Mouse (Mus musculus) B cell, adult 2 months (primary cell): ENCODE measurements around the gene Pard3.

Source experiments
- DNase-seq, 2 experiments: peaks; one replicate each; pipeline ENCODE4 v3.0.0; 2022

The Pard3 gene

DNA sequence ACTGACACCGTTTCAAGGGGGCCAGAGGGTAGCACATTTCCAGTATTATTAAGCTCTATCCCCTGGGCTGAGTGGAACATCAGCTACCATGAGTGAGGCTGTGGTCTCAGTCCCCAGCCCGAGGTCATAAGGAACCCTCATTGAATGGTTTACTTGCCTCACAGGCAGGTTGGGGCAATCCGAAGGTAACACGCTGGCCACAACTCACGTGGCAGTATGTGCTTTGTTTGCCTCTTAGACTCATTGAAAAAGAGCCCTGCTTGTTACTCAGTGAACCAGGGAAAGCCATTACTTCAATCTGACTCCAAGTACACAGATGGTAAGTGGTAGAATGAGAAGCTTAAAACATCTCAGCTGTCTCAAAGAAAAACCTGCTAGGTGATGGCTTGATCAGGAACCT, 236.8 kb downstream of the Pard3 start:
- no peak for DNase-seq

DNA sequence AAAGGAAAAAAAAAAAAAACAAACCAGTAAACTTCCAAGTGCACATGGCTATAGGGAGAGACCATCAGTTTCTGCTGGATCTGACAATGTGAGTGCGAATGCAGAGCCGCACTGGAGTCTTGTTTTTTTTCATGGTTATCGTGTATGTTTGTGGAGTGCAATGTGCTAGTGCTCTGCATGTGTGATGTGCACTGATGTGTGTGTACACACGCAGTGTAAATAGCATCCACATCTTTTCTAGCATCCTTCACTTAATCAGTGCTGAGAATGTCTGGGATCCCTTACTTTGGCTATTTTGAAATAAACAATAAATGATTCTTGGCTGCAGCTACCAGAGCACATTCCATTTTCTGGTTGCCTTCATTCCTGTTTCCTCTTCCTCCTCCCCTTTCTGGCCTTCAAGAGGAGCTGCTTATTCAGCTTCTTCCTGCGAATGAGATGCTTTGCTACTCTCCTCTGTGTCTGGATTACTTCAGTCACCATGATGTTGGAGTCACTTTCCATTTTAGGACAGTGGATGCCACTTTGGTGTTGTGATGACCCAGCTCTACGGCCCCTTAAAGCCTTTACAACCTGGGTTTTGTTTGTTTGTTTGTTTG, 239.3 kb downstream of the Pard3 start:
- no peak for DNase-seq

- DNase-seq: no peak
Observed at GRCm38 (mm10) chr8:127307026-127307425, 243.3 kb downstream of the Pard3 start.

DNA sequence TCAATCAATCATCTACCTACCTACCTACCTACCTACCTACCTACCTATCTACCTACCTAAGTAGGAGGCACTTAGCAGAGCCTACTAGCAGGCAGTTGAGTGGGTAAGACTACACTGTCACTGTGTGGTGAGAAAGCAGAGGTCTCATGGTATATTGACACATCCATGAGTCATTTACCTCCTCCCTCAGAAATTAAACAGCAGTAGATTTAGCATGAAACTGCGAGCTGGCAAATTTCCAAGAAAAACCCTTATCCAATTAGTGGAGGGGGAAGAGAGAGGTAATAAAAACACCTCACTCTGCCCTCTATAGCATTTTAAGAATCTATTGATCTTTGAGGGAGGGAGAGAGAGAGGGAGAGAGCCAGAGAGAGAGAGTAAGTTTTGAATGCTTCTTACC, 245.7 kb downstream of the Pard3 start:
- no peak for DNase-seq

DNA sequence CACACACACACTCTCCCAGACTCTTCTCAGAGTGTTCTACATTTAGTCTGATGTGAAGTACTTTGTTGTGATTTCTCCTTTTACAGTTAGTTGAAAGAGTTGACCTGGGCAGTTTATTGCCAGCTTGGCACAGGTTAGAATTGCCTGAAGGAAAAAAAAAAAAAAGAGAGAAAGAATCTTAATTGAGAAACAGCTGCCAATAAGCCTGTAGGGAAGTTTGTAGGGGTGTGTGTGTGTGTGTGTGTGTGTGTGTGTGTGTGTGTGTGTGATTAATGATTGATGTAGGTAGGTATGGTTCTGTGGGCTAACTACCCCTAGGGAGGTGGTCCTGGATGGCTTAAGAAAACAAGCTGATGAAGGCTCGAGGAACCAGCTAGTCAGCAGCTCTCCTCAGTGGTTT, 252.1 kb downstream of the Pard3 start:
- no peak for DNase-seq

DNA sequence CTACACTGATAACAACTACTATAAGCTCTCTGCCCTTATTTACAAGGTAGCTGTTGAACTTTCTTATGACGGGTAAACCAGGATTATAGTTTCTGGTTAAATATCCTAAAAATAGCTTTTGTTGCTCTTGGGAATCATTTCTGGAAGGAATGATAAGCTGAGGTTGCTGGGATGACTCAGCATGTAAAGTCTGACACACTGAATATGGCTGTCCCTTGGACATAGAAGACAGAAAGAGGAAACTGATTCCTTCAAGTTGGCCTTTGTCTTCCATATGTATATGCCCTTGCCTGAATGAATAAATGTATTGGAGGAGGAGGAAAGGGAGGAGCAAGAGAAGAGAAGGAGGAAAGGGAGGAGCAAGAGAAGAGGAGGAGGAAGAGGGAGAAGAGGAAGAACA, 254.2 kb downstream of the Pard3 start:
- no peak for DNase-seq

- no peak for DNase-seq
Observed at GRCm38 (mm10) chr8:127318377-127319159, 254.9 kb downstream of the Pard3 start.

DNA sequence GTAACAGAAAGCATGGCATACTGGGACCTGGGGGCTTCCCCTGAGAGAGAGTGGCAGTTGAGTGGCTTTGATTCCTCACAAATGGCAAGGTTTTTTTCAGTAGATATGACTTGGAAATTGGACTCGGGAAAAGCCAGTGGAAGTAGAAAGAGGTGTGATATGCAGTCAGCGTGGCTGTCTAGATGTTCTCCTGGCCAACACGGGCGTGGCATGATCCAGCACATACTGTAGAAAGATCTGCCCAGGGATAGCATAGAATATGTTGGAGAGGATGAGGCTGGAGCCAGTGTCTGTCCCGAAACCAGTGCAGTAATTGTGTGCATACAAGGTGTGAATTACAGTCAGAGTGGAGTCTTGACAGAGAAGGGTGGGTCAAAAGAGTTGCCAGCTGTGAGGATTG, 257.2 kb downstream of the Pard3 start:
- DNase-seq: no peak

- no peak for DNase-seq
Observed at GRCm38 (mm10) chr8:127323583-127324360, 260.1 kb downstream of the Pard3 start.

DNA sequence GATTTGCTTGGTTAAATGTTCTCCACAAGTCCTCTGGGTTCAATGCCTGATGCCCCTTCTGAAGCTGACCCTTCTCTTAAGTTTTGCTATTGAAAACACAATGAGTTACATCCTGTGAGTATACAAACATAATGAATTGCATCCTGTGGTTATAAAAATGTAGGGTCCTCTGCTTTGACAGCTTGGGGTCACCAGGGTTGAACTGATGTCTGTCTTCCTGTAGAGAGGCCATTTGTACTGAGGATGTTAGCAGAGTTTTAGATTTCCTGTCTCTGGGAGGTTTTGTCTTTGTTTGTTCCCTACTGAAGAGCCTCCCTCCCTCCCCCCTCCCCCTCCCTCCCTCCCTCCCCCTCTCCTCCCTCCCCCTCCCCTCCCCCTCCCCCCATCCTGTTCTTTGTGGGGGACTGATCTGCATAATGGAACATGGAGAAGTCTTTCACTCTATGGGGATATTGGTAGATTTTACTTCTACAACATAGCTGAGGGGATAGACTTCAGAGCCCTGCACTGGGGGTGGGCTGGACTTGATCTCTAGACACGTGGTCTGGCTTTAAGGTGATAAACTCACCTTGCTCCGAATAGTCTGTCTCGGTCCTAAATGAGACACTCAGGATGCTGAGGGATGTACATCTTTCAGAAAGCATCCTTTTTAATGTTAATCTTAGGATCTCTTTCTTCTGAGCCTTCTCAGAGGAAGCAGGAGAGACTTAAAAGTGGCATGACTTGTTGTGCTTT, 261.3 kb downstream of the Pard3 start:
- no peak for DNase-seq

GRCm38 (mm10) chr8:127325749-127326148, 262.1 kb downstream of the Pard3 start:
- no peak for DNase-seq

DNA sequence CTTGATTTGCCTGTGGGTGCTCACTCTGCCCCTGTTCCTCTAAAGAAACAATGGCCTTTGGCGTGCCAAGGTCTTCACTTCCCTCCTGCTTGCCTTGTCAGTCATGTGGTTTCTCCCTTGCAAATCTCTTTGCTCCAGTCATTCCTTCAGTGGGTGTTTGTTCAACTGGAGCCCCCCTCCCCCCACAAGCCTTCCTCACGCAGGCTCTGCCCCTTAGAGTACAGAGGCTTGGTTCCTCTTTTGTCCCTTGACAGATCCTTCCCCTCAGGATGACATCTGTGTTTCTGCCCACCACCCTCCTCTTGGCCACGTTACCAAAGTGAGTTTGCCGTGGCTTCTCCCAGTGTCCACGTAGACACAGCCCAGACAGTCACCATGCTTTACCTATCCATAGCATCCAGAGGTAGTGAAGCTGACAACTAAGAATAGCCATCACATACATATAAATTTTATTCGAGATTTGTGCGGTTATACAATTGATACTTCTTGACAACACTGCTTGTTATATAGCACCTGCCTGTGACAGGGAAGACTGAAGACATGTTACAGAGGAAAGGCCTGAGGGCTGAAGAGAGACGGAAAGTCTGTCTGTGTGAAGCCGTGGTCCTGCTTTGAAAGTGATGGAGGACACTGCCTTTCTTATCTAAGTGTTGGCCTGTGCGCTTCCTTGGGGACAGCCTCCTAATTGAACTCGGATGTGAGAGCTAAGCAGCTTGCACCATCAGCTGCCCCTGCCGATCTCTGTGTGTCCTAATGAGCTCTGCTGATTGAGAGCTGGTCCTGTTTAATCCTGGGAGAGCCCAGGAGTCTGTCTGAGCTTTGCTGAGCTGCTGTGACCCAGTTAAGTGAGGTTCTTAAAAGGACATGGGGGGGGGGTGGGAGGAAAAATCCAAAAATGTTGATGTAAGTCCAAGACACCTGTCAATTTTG, 266.8 kb downstream of the Pard3 start:
- DNase-seq: no peak

- DNase-seq: peak; percentile 65 to 67
Observed at GRCm38 (mm10) chr8:127331751-127332150, 268.1 kb downstream of the Pard3 start.

DNA sequence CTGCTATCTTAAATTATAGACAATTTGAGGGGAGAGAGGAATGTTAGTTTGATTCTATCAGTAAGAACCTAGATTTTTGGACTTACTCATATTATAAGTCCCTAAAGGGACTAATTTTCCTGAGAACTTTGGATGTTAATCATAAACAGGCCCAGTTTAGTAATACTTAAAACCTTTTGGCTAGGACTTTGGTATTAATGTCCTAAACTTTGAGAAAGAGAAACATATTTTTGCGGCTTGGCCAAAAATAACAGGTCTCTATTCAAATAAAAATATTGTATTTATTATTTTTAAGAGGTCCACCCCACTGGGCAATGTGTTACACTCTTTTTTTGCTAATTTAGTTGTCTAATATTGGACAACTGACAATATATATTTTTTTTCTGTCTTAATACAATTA, 271.5 kb downstream of the Pard3 start:
- no peak for DNase-seq

DNA sequence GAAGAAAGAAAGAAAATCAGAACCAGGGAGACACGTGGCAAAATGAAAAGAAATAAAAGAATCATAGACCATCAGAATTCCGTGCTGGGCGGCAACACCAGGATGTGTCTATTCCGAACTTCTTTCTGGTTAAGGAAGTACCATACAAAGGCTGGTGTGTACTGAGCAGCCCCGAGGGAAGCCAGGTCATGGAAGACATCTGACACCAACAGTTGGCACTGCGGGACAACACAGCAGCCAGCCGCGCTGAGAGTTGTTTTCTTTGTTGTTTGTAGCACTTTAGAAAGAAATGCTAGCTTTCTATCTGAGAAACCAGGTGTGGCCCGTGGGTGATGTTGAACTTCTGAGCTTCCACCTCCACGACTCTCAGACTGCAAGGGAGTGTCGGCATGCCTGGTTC, 274.5 kb downstream of the Pard3 start:
- no peak for DNase-seq

- DNase-seq: no peak
Observed at GRCm38 (mm10) chr8:127341046-127341445, 277.4 kb downstream of the Pard3 start.

GRCm38 (mm10) chr8:127343115-127343514, 279.4 kb downstream of the Pard3 start:
- DNase-seq: no peak

DNA sequence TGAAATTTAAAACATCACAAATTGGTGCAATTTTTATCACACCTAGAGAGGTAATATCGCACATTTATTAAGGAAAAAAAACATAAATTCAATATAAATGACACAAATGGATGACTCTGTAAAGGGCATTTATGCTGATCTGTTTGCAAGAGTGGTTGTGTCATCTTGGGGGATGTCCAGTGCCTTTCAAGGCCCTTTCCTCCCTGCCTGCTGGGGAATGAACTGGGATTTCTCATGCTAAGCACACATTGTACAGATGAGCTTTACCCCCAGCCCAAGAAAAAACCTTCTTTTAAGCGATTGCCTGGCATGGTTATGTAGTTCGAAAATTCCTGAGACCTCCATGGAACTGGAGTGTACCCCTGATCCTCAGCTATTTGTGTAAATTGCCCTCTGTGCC, 280.7 kb downstream of the Pard3 start:
- DNase-seq: no peak

GRCm38 (mm10) chr8:127345912-127346423, 282.3 kb downstream of the Pard3 start:
- DNase-seq: no peak

GRCm38 (mm10) chr8:127347890-127348495, 284.3 kb downstream of the Pard3 start:
- no peak for DNase-seq

GRCm38 (mm10) chr8:127361796-127362195, 298.1 kb downstream of the Pard3 start:
- DNase-seq: no peak
